Mouse (Mus musculus): Measurements from ENCODE around the gene Rps15. TPM values are rescaled to one million over a fixed set of nuclear protein-coding genes. Genes with fewer than 3 reads are reported as not detected.
"Not testable (repeated sequence)": the region's sequence is repeated elsewhere in the genome, so short reads cannot be mapped to it uniquely, and the experiment has no call there.

Rps15 gene
- polyA plus RNA-seq (2015; fragmentation: Nextera tagmentation; extraction: Ambion mirVana) = 708 and 727 TPM in 2 replicates

DNA sequence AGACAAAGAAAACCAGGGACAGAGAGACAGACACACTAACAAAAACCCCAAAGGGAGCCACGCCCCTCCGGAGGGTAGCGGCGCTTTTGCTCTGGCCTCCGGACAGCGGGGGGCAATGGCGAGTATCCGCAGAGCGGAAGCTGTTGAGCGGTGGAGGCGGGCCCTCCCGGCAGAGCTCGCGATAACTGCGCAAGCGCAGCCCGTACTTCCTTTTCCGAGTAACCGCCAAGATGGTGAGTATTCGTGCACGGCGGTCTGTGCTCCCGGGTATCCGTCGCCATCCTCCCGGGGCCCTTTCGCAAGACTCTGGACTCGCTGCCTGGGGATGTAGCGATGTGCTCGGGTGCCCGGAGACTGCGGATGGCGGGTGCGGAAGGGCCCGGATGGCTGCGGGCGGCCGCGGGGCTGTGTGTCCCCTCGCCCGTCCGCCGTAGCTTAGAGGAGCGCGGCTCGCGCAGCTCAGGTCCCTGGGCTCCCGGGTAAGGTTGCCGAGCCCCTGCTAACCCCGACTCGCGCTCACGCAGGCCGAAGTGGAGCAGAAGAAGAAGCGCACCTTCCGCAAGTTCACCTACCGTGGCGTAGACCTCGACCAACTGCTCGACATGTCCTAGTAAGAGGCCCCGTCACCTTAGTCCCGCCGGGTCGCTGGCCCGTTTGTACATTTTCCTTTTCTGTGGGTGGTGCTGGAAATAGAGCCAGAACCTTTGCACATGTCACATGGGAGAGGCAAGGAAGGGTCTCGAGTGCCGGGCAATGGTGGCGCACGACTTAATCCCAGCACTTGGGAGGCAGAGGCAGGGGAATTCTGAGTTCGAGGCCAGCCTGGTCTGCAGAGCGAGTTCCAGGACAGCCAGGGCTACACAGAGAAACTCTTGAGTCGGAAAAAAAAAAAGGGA lies at the start of gene Rps15:
Gene Rps15 (plus strand): TSS at position 203 of the 896 bp plus-strand sequence.
- H3K4me1 ChIP-seq (replicated peaks; ENCODE audit: control insufficient read depth, insufficient read depth, low read length) = no peaks in the 10 kb centered on the region
- peak within 1 kb of the TSS; percentile 93 for H3K9ac ChIP-seq (ENCODE audit: low read depth, low read length)
- TF ChIP-seq CTCF (IDR thresholded peaks at IDR 0.05; ENCODE audit: low read depth) = peak; percentile 90
- no peaks in the 10 kb centered on the region for H3K9me3 ChIP-seq (ENCODE audit: control insufficient read depth)
- peak; percentile 75 for ATAC-seq
- peak within 1 kb of the TSS; percentile 82 for H3K4me3 ChIP-seq (ENCODE audit: low read depth, low read length)
- peaks cover 25% of the 10 kb centered on the region for H3K36me3 ChIP-seq (ENCODE audit: control insufficient read depth, insufficient read depth)
- H3K27me3 ChIP-seq (replicated peaks; ENCODE audit: control insufficient read depth, insufficient read depth, low read length) = no peaks in the 10 kb centered on the region; the same call in 1 of the 2 replicates
- H3K27ac ChIP-seq (ENCODE audit: low read depth, low read length) = peak within 1 kb of the TSS; percentile 86
- under 1% methylated on average over 72 of the region's 72 CpGs for WGBS
- H3K4me2 ChIP-seq (replicated peaks; ENCODE audit: low read depth) = peak within 1 kb of the TSS; percentile 83

DNA sequence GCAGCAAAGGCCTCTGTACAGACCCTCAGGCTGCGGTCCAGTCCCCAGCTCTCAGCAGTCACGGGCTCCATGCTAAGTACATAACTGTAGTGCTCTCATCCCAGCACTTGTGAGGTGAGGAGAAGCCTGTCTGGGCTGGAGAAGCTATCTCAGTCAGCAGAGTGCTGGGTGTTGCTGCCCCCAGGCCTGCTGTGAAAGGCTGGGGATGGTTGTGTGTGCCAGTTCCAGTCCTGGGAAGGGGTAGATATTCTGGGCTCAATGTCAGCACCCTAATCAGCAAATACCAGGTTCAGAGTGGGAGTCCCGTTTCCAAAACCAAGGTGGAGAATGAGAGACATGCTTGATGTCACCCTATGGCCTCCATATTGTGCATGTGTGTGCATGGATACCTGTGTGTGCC lies 49.6 kb upstream of the Rps15 start:
- ATAC-seq = no peak
- TF ChIP-seq CTCF (IDR thresholded peaks at IDR 0.05; ENCODE audit: low read depth) = no peak
- peaks cover 66% of the 10 kb centered on the region for H3K36me3 ChIP-seq (ENCODE audit: control insufficient read depth, insufficient read depth)
- H3K27ac ChIP-seq (ENCODE audit: low read depth, low read length) = no peak overlapping the region
- H3K4me1 ChIP-seq (replicated peaks; ENCODE audit: control insufficient read depth, insufficient read depth, low read length) = no peaks in the 10 kb centered on the region
- H3K9ac ChIP-seq (ENCODE audit: low read depth, low read length) = no peak overlapping the region
- 93% methylated on average over 3 of the region's 3 CpGs for WGBS
- no peaks in the 10 kb centered on the region for H3K27me3 ChIP-seq (replicated peaks; ENCODE audit: control insufficient read depth, insufficient read depth, low read length)
- no peaks in the 10 kb centered on the region for H3K9me3 ChIP-seq (ENCODE audit: control insufficient read depth)
- H3K4me2 ChIP-seq (replicated peaks; ENCODE audit: low read depth) = no peak overlapping the region
- H3K4me3 ChIP-seq (ENCODE audit: low read depth, low read length) = no peak overlapping the region

GRCm38 (mm10) chr10:80244791-80245399 lies 47.4 kb upstream of the Rps15 start:
- 35% methylated on average over 5 of the region's 5 CpGs for WGBS
- Histone ChIP-seq H3K36me3 (ENCODE audit: control insufficient read depth, insufficient read depth) (peaks cover 44% of the 10 kb centered on the region), H3K4me3 (ENCODE audit: low read depth, low read length) (no peak overlapping the region), H3K9me3 (ENCODE audit: control insufficient read depth) (no peaks in the 10 kb centered on the region), H3K9ac (ENCODE audit: low read depth, low read length) (no peak overlapping the region), H3K4me2 (replicated peaks; ENCODE audit: low read depth) (no peak overlapping the region), H3K27me3 (replicated peaks; ENCODE audit: control insufficient read depth, insufficient read depth, low read length) (no peaks in the 10 kb centered on the region), H3K27ac (ENCODE audit: low read depth, low read length) (no peak overlapping the region), H3K4me1 (replicated peaks; ENCODE audit: control insufficient read depth, insufficient read depth, low read length) (no peaks in the 10 kb centered on the region)
- no peak for ATAC-seq
- peak; percentile 62 for TF ChIP-seq CTCF (IDR thresholded peaks at IDR 0.05; ENCODE audit: low read depth)

DNA sequence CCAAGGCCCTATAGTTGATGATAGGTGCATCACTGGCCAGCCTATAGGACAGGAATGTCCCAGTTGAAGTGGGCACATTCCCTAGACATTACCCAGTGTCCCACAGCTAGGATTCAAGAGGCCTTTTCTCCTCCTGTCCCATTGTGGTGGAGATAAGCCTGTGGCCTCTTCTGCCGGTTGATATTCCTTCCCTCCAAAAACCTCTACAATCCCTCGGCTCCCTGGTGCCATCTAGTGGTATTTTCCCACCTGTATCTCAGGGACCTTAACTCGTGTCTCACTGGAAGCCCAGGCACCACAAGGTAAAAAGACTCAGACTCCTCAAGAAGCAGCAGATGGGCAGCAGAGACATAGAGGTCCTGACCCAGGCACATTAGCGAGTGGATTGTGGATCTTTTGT lies 46.7 kb upstream of the Rps15 start:
- H3K9ac ChIP-seq (ENCODE audit: low read depth, low read length) = no peak overlapping the region
- no peak overlapping the region for H3K27ac ChIP-seq (ENCODE audit: low read depth, low read length)
- H3K36me3 ChIP-seq (ENCODE audit: control insufficient read depth, insufficient read depth) = peaks cover 37% of the 10 kb centered on the region
- ATAC-seq = no peak
- H3K4me3 ChIP-seq (ENCODE audit: low read depth, low read length) = no peak overlapping the region
- 3% methylated on average over 4 of the region's 4 CpGs for WGBS
- H3K4me2 ChIP-seq (replicated peaks; ENCODE audit: low read depth) = no peak overlapping the region
- H3K4me1 ChIP-seq (replicated peaks; ENCODE audit: control insufficient read depth, insufficient read depth, low read length) = no peaks in the 10 kb centered on the region
- peak; percentile 97 for TF ChIP-seq CTCF (IDR thresholded peaks at IDR 0.05; ENCODE audit: low read depth)
- no peaks in the 10 kb centered on the region for H3K27me3 ChIP-seq (replicated peaks; ENCODE audit: control insufficient read depth, insufficient read depth, low read length)
- H3K9me3 ChIP-seq (ENCODE audit: control insufficient read depth) = no peaks in the 10 kb centered on the region

GRCm38 (mm10) chr10:80247849-80248248 lies 44.4 kb upstream of the Rps15 start:
- WGBS = 49% methylated on average over 6 of the region's 6 CpGs
- no peak for ATAC-seq

DNA sequence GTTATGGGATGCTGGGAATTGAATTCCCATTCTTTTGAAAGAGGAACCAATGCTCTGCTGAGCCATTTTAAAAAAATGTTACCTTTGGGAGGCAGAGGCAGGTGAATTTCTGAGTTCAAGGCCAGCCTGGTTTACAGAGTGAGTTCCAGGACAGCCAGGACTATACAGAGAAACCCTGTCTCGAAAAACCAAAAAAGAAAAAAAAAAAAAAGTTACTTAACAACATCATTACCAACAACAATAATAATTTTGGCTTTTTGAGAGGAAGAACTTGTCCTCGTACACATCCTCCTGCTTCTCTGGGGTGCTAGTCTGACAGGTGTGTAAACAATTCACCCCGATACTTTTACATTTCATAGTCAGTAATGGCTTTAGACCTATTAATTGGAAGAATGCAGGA lies 43.8 kb upstream of the Rps15 start:
- 26% methylated on average over 3 of the region's 3 CpGs for WGBS
- Histone ChIP-seq H3K36me3 (ENCODE audit: control insufficient read depth, insufficient read depth) (peaks cover 27% of the 10 kb centered on the region), H3K4me3 (ENCODE audit: low read depth, low read length) (peak overlapping the region; percentile 79), H3K4me2 (replicated peaks; ENCODE audit: low read depth) (peak overlapping the region; percentile 81)
- not testable (repeated sequence) for ATAC-seq; H3K27me3 ChIP-seq (replicated peaks; ENCODE audit: control insufficient read depth, insufficient read depth, low read length); H3K27ac ChIP-seq (ENCODE audit: low read depth, low read length); H3K4me1 ChIP-seq (replicated peaks; ENCODE audit: control insufficient read depth, insufficient read depth, low read length); H3K9ac ChIP-seq (ENCODE audit: low read depth, low read length); H3K9me3 ChIP-seq (ENCODE audit: control insufficient read depth)

More at GRCm38 (mm10) chr10:80247849-80248248, 44.4 kb upstream of the Rps15 start:
- Histone ChIP-seq H3K9ac (ENCODE audit: low read depth, low read length) (no peak overlapping the region), H3K4me3 (ENCODE audit: low read depth, low read length) (no peak overlapping the region), H3K27ac (ENCODE audit: low read depth, low read length) (no peak overlapping the region), H3K9me3 (ENCODE audit: control insufficient read depth) (no peaks in the 10 kb centered on the region), H3K27me3 (replicated peaks; ENCODE audit: control insufficient read depth, insufficient read depth, low read length) (no peaks in the 10 kb centered on the region), H3K4me1 (replicated peaks; ENCODE audit: control insufficient read depth, insufficient read depth, low read length) (no peaks in the 10 kb centered on the region), H3K36me3 (ENCODE audit: control insufficient read depth, insufficient read depth) (peaks cover 25% of the 10 kb centered on the region), H3K4me2 (replicated peaks; ENCODE audit: low read depth) (no peak overlapping the region)
- TF ChIP-seq CTCF (IDR thresholded peaks at IDR 0.05; ENCODE audit: low read depth) = peak; percentile 67
